In the genomic region with DNA sequence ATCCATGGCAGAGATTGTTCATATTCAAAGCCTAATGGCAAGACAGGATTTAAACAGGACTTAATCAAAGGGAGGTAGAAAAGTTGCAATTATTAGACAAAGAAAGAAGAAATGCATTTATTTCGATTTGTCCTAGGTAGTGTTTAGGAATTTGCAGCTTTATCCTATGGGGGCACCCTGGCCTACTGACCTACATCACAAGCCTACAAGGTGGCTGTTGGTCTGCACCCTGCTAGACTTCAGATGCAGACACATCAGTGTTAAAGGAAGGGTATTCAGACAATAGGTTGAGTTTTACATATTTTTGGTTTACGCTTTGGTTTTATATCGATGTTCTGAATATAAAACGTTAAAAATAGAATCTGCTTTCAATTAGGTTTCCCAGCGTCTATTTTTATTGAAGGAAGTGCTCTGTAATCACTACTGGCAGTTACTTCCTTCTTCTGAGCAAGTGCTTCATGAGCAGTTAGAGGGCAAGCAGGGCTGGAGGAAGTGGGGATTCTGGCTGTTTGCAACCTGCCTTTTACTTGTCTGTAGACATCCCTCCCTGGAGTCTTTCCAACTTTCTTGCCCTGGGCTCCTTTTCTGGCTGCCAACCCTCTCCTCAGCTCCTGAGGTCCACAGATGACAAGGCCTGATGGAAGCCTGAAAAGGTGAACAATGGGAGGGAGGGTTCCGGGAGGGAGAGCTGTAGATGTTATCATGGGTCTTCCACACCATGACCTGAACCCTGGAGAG, we compare ENCODE assay signal across 9 mouse cellular contexts. TPM values are rescaled to one million over a fixed set of nuclear protein-coding genes. Genes with fewer than 3 reads are reported as not detected.
DNase-seq lines count a peak whose midpoint lies in the region; ATAC-seq lines count a peak whose summit lies in the region.
"Had no signal": no experiment of that assay in that cellular context is flagged by ENCODE, and none has a peak within 500 bp of the region (broad histone marks: within the 10 kb centered on the region; RNA-seq: fewer than 3 reads in every experiment).

No protein-coding gene starts in this region.

- no peak overlapping the region for H3K27ac ChIP-seq in kidney, embryonic 15.5 days
- 0 out of 2 replicates have a peak overlapping the region, but pooled peaks have one; percentile 45 for H3K27ac ChIP-seq in limb, embryonic 11.5 days (replicated peaks; ENCODE audit: low read depth, low read length)

- no peaks in the 10 kb centered on the region for H3K9me3 ChIP-seq in kidney, embryonic 15.5 days (replicated peaks)
- no peaks in the 10 kb centered on the region for H3K9me3 ChIP-seq in limb, embryonic 11.5 days (ENCODE audit: control insufficient read depth, low read length)

- no peak overlapping the region for H3K9ac ChIP-seq in kidney, embryonic 15.5 days
- H3K9ac ChIP-seq in limb, embryonic 11.5 days (ENCODE audit: low read length): no peak overlapping the region

- no peaks in the 10 kb centered on the region for H3K36me3 ChIP-seq in kidney, embryonic 15.5 days
- H3K36me3 ChIP-seq in limb, embryonic 11.5 days (ENCODE audit: control insufficient read depth, insufficient read depth, low read length): no peaks in the 10 kb centered on the region

- DNase-seq in CD4-positive, CD25-positive, alpha-beta regulatory T cell, adult 2 months (ENCODE audit: low read depth, low spot score): peak; percentile 3
- DNase-seq in kidney, adult 11 months: no peak
- DNase-seq in cerebellum, postnatal 14 days: peak; percentile 24 to 54
- peak; percentile 44 for DNase-seq in limb, embryonic 11.5 days (ENCODE audit: low spot score)
- no peak for DNase-seq in c-Kit-positive CD71-positive TER-119-positive erythroid progenitor cells, embryonic 14.5 days (ENCODE audit: low spot score)
- DNase-seq in ovary, postnatal 10 days (ENCODE audit: low spot score): no peak

- H3K4me2 ChIP-seq in kidney, embryonic 15.5 days: no peak overlapping the region
- no peak overlapping the region for H3K4me2 ChIP-seq in limb, embryonic 11.5 days (ENCODE audit: low read depth, severe bottlenecking)

- no peak for ATAC-seq in CD4-positive, CD25-positive, alpha-beta regulatory T cell, adult 4 months
- 0 out of 2 replicates have a peak, but pooled peaks have one; percentile 29 for ATAC-seq in kidney, embryonic 15.5 days (replicated peaks; ENCODE audit: low FRiP score)
- ATAC-seq in limb, embryonic 11.5 days (ENCODE audit: insufficient number of reproducible peaks, low FRiP score, low TSS enrichment, low read depth): no peak

- H3K4me1 ChIP-seq in kidney, embryonic 15.5 days: no peaks in the 10 kb centered on the region
- H3K4me1 ChIP-seq in limb, embryonic 11.5 days (ENCODE audit: control insufficient read depth, insufficient read depth, low read length): peaks cover 16% of the 10 kb centered on the region

- 73% methylated on average over 6 of the region's 6 CpGs for WGBS in kidney, embryonic 15.5 days
- 48% methylated on average over 6 of the region's 6 CpGs for WGBS in limb, embryonic 11.5 days

- H3K4me3 ChIP-seq in kidney, embryonic 15.5 days (replicated peaks): no peak overlapping the region
- no peak overlapping the region for H3K4me3 ChIP-seq in limb, embryonic 11.5 days (ENCODE audit: low read depth, low read length)
- H3K4me3 ChIP-seq: myocyte had no signal

- no peaks in the 10 kb centered on the region for H3K27me3 ChIP-seq in kidney, embryonic 15.5 days
- H3K27me3 ChIP-seq in limb, embryonic 11.5 days (ENCODE audit: control insufficient read depth, insufficient read depth, low read length): no peaks in the 10 kb centered on the region

RNA-seq across cellular contexts. Expression of gene Mab21l1, which starts 34.5 kb away (rescaled TPM):
- polyA plus RNA-seq in CD4-positive, CD25-positive, alpha-beta regulatory T cell, adult 4 months (2017; shearing (Covaris generic)): under 1 TPM in 1 of 2 experiments, not detected in 1; 0.28 TPM
- 0.98 and 1.8 TPM in 2 replicates for polyA plus RNA-seq in kidney, embryonic 15.5 days (2015; fragmentation: Nextera tagmentation; extraction: Ambion mirVana)
- 81.1 and 84.6 TPM in 2 replicates for polyA plus RNA-seq in limb, embryonic 11.5 days (2014; fragmentation: Nextera tagmentation; extraction: Ambion mirVana)

Comparison
In these comparisons a context has a peak if more than half of its experiments do, and no peak if none do; other contexts are left out.
1. DNase-seq: peak in CD4-positive, CD25-positive, alpha-beta regulatory T cell, adult 2 months (single experiment), cerebellum, postnatal 14 days (2 of 2) and limb, embryonic 11.5 days (single experiment); none in kidney, adult 11 months (single experiment), c-Kit-positive CD71-positive TER-119-positive erythroid progenitor cells, embryonic 14.5 days (single experiment) and ovary, postnatal 10 days (single experiment).
2. RNA of gene Mab21l1, which starts 34.5 kb away (polyA plus RNA-seq): 81.1 to 84.6 TPM in limb, embryonic 11.5 days; 0.98 to 1.8 TPM in kidney, embryonic 15.5 days and 0.28 TPM in CD4-positive, CD25-positive, alpha-beta regulatory T cell, adult 4 months; every median in the first group is over 10 times any median in the second.